Mouse (Mus musculus): ENCODE measurements around the gene Prss40. TPM values are rescaled to one million over a fixed set of nuclear protein-coding genes. Genes with fewer than 3 reads are reported as not detected.

The Prss40 gene
- polyA plus RNA-seq, 1 experiment from 2014 or later, result not detected

DNA sequence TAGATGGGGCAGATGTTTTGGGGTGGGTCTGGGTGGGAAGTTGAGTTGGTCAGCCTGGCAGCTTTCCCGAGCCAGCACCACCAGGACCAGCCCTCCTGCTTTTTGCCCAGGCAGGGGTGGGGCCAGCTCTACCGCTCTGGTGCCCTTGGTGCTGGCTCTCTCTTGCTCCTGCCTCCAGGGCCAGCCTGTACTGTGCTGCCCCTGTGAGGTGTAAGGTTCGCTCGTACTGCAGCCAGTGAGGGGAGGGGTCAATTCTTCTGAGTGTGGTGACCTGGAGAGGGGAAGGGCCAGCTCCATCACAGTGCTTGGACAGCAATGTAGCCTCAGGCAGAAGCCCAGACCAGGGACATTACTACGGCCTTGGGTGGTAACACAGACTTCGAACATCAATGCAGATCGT, 55.4 kb downstream of the Prss40 start:
- no peak for TF ChIP-seq CTCF (IDR thresholded peaks at IDR 0.05)
- in situ Hi-C loops (cut with MboI; ENCODE audit: low pct_unique_long_range_greater_than_20kb), result no loop called here
- ChIA-PET POLR2A (no interaction called here), CTCF (no interaction called here)
- DNase-seq (ENCODE audit: low read depth, low spot score), result no peak
- no peak for ATAC-seq
- peaks cover 14% of the 10 kb centered on the region for H3K27me3 ChIP-seq

- TF ChIP-seq CTCF (IDR thresholded peaks at IDR 0.05), result no peak
- peaks cover 30% of the 10 kb centered on the region for H3K27me3 ChIP-seq
- DNase-seq (ENCODE audit: low read depth, low spot score) (no peak), ATAC-seq (no peak)
- POLR2A ChIA-PET, result no interaction called here
- in situ Hi-C loops (cut with MboI; ENCODE audit: low pct_unique_long_range_greater_than_20kb), result no loop called here
- CTCF ChIA-PET, result no interaction called here
Measured at GRCm38 (mm10) chr1:34502991-34503390, 57.8 kb downstream of the Prss40 start.

Other genes with a start within 250 kb of the Prss40 start
- 14.6 TPM for gene Ccdc115, start 121.3 kb downstream of the Prss40 start, polyA plus RNA-seq (2021)
- gene Imp4, start 121.1 kb downstream of the Prss40 start, polyA plus RNA-seq (2021), result 77.3 TPM
- 1.5 TPM for gene Ptpn18, start 101.2 kb downstream of the Prss40 start, polyA plus RNA-seq (2021)
- gene Prss39, start 62.5 kb downstream of the Prss40 start, polyA plus RNA-seq (2021), result not detected
- gene Cfc1, start 25.3 kb downstream of the Prss40 start, polyA plus RNA-seq (2021), result not detected
- not detected for gene Amer3, start 18.7 kb upstream of the Prss40 start, polyA plus RNA-seq (2021)